In the genomic region with DNA sequence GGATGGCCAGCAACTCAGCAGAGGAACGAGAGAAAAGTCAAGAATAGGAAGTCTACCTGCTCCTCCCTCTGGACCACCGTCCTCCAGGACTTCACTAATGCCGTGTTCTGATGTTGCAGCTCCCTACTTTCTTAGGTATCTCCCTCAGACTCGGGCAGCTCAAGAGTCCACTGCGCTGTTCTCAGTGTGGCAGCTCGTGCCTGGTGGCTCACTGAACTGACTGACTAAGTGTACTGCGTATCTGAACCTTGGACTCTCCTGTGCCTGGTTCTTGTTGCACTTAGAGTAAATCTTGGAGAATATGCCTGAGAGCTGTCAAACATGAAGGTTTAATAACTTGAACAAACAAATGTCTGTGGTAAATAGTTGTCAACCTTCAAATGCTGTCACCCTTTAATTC, we compare ENCODE assay signal across 22 mouse cellular contexts. TPM values are rescaled to one million over a fixed set of nuclear protein-coding genes. Genes with fewer than 3 reads are reported as not detected.
DNase-seq lines count a peak whose midpoint lies in the region; ATAC-seq and TF ChIP-seq lines count a peak whose summit lies in the region.
"Had no signal": no experiment of that assay in that cellular context is flagged by ENCODE, and none has a peak within 500 bp of the region (broad histone marks: within the 10 kb centered on the region; RNA-seq: fewer than 3 reads in every experiment).

No protein-coding gene starts in this region.

- H3K27ac ChIP-seq in kidney, embryonic 15.5 days, result no peak overlapping the region
- no peak overlapping the region for H3K27ac ChIP-seq in kidney, embryonic 14.5 days (ENCODE audit: low read depth, low read length)
- H3K27ac ChIP-seq in stomach, postnatal 0 days (replicated peaks), result no peak overlapping the region
- H3K27ac ChIP-seq: embryonic facial prominence, embryonic 12.5 days; forebrain, embryonic 12.5 days; gastrocnemius, adult 2 months; heart, embryonic 13.5 days; hindbrain, embryonic 15.5 days had no signal

- no peak for ATAC-seq in kidney, embryonic 15.5 days (replicated peaks; ENCODE audit: low FRiP score)
- no peak for ATAC-seq in kidney, embryonic 14.5 days (ENCODE audit: low FRiP score, low TSS enrichment)
- ATAC-seq in stomach, postnatal 0 days (ENCODE audit: low FRiP score, low TSS enrichment), result peak; percentile 82
- ATAC-seq in erythroid progenitor cell, adult 5-6 weeks (replicated peaks; ENCODE audit: low FRiP score, poor library complexity, severe bottlenecking), result no peak
- ATAC-seq: CD4-positive, CD25-positive, alpha-beta regulatory T cell, adult 4 months; forebrain, postnatal 0 days had no signal

- no peak for TF ChIP-seq CTCF in stomach, postnatal 0 days (IDR thresholded peaks at IDR 0.05; ENCODE audit: low read depth)

- no peaks in the 10 kb centered on the region for H3K36me3 ChIP-seq in kidney, embryonic 15.5 days
- no peaks in the 10 kb centered on the region for H3K36me3 ChIP-seq in kidney, embryonic 14.5 days (ENCODE audit: control insufficient read depth, insufficient read depth, low read length)
- no peaks in the 10 kb centered on the region for H3K36me3 ChIP-seq in stomach, postnatal 0 days (ENCODE audit: control insufficient read depth, insufficient read depth, low read length)
- H3K36me3 ChIP-seq: embryonic facial prominence, embryonic 12.5 days; forebrain, embryonic 12.5 days; G1E had no signal

- H3K9ac ChIP-seq in kidney, embryonic 15.5 days, result no peak overlapping the region
- no peak overlapping the region for H3K9ac ChIP-seq in kidney, embryonic 14.5 days (ENCODE audit: low read depth, low read length)
- H3K9ac ChIP-seq in stomach, postnatal 0 days (ENCODE audit: low read length), result no peak overlapping the region
- H3K9ac ChIP-seq: embryonic facial prominence, embryonic 12.5 days; forebrain, embryonic 12.5 days; forebrain, postnatal 0 days; heart, embryonic 13.5 days; hindbrain, embryonic 15.5 days had no signal

- no peaks in the 10 kb centered on the region for H3K9me3 ChIP-seq in kidney, embryonic 15.5 days (replicated peaks)
- no peaks in the 10 kb centered on the region for H3K9me3 ChIP-seq in kidney, embryonic 14.5 days (ENCODE audit: control insufficient read depth, low read length)
- no peaks in the 10 kb centered on the region for H3K9me3 ChIP-seq in stomach, postnatal 0 days (ENCODE audit: control insufficient read depth, low read length)
- H3K9me3 ChIP-seq: embryonic facial prominence, embryonic 12.5 days; forebrain, embryonic 12.5 days; G1E; hindbrain, embryonic 15.5 days had no signal

- peak; percentile 51 for DNase-seq in kidney, adult 11 months
- peak; percentile 66 for DNase-seq in kidney, adult 9 months
- peak; percentile 37 for DNase-seq in stomach, postnatal 0 days (ENCODE audit: low spot score)
- no peak for DNase-seq in gastrocnemius, adult 18-20 months (ENCODE audit: low spot score)
- DNase-seq: adrenal gland, adult 8-10 months; adrenal gland, postnatal 36 days; B cell, adult 2 months; cerebellum, adult 2 months; cerebellum, postnatal 14 days; forebrain, postnatal 0 days; gastrocnemius, adult 2 months; gastrocnemius, postnatal 25 days; heart, postnatal 36 days had no signal

- H3K4me3 ChIP-seq in kidney, embryonic 15.5 days (replicated peaks), result no peak overlapping the region
- no peak overlapping the region for H3K4me3 ChIP-seq in kidney, embryonic 14.5 days (ENCODE audit: low read length)
- no peak overlapping the region for H3K4me3 ChIP-seq in stomach, postnatal 0 days (ENCODE audit: low read depth, low read length)
- H3K4me3 ChIP-seq: embryonic facial prominence, embryonic 12.5 days; forebrain, embryonic 12.5 days; gastrocnemius, adult 2 months; heart, embryonic 13.5 days; hindbrain, embryonic 15.5 days had no signal

- H3K4me1 ChIP-seq in kidney, embryonic 15.5 days, result no peaks in the 10 kb centered on the region
- no peaks in the 10 kb centered on the region for H3K4me1 ChIP-seq in kidney, embryonic 14.5 days (ENCODE audit: control insufficient read depth, insufficient read depth, low read length)
- no peaks in the 10 kb centered on the region for H3K4me1 ChIP-seq in stomach, postnatal 0 days (replicated peaks; ENCODE audit: control insufficient read depth, insufficient read depth)
- H3K4me1 ChIP-seq: embryonic facial prominence, embryonic 12.5 days; forebrain, embryonic 12.5 days; hindbrain, embryonic 15.5 days had no signal

- no peak for TF ChIP-seq EP300 in stomach, postnatal 0 days (optimal IDR thresholded peaks at IDR 0.05)

- WGBS in kidney, embryonic 15.5 days, result 90% methylated on average over 7 of the region's 7 CpGs
- 81% methylated on average over 7 of the region's 7 CpGs for WGBS in kidney, embryonic 14.5 days
- 82% methylated on average over 7 of the region's 7 CpGs for WGBS in stomach, postnatal 0 days

- no peaks in the 10 kb centered on the region for H3K27me3 ChIP-seq in kidney, embryonic 15.5 days
- H3K27me3 ChIP-seq in kidney, embryonic 14.5 days (ENCODE audit: control insufficient read depth, insufficient read depth, low read length), result no peaks in the 10 kb centered on the region
- H3K27me3 ChIP-seq in stomach, postnatal 0 days (ENCODE audit: control insufficient read depth, insufficient read depth, low read length), result no peaks in the 10 kb centered on the region
- H3K27me3 ChIP-seq: embryonic facial prominence, embryonic 12.5 days; forebrain, embryonic 12.5 days; heart, embryonic 13.5 days; hindbrain, embryonic 15.5 days had no signal

- H3K4me2 ChIP-seq in kidney, embryonic 15.5 days, result no peak overlapping the region
- H3K4me2 ChIP-seq in kidney, embryonic 14.5 days (replicated peaks; ENCODE audit: low read depth, low read length), result no peak overlapping the region
- H3K4me2 ChIP-seq in stomach, postnatal 0 days (replicated peaks; ENCODE audit: low read depth), result no peak overlapping the region
- H3K4me2 ChIP-seq: embryonic facial prominence, embryonic 12.5 days; forebrain, embryonic 12.5 days; heart, embryonic 13.5 days; hindbrain, embryonic 15.5 days had no signal

RNA-seq across cellular contexts. Expression of a gene that starts 53.4 kb away (rescaled TPM):
- 30.7 TPM in 2 replicates for polyA plus RNA-seq in kidney, embryonic 15.5 days (2015; fragmentation: Nextera tagmentation; extraction: Ambion mirVana)
- polyA plus RNA-seq in kidney, embryonic 14.5 days (2014; fragmentation: Nextera tagmentation; extraction: Ambion mirVana), result 19.6 and 38.4 TPM in 2 replicates
- 14.0 and 15.4 TPM in 2 replicates for polyA plus RNA-seq in stomach, postnatal 0 days (2015; fragmentation: Nextera tagmentation; extraction: Ambion mirVana)
- total RNA-seq in gastrocnemius, adult 18-20 months (2021), result 10 to 100 TPM; 18.0 to 18.6 TPM
- 6.7 and 7.6 TPM in 2 replicates for total RNA-seq in erythroid progenitor cell, adult 5-6 weeks (2015; ENCODE audit: low replicate concordance)
- total RNA-seq in erythroid progenitor cell, adult 5-6 weeks (2017; ENCODE audit: low replicate concordance), result 4.8 and 11.0 TPM in 2 replicates
